Mouse (Mus musculus) Patski (cell line): Measurements from ENCODE around the gene Vmn1r85. TPM values are rescaled to one million over a fixed set of nuclear protein-coding genes. Genes with fewer than 3 reads are reported as not detected.
A peak's percentile ranks its signal among the peaks of the same experiment; 100 is the strongest.
"Not testable (repeated sequence)": the region's sequence is repeated elsewhere in the genome, so short reads cannot be mapped to it uniquely, and the experiment has no call there.

Experiments
- ATAC-seq: fragments of 100-300 bp; one replicate; pipeline ENCODE4 v1.8.0; 2021
- CTCF ChIA-PET: fragments of 350-600 bp; sonication (Branson Sonifier 250); formaldehyde crosslinking; loops from one replicate; lab custom pipeline; 2022; ENCODE audit warnings: inconsistent platforms; lab: Charles Lee
- POLR2A ChIA-PET: fragments of 350-600 bp; sonication (Branson Sonifier 250); formaldehyde crosslinking; loops from one replicate; lab custom pipeline; 2022; ENCODE audit warnings: antibody characterized with exemption, inconsistent platforms; lab: Charles Lee
- DNase-seq: peaks from one replicate; pipeline ENCODE4 v3.0.0-alpha.2; 2011; ENCODE audit warnings: low read depth, low spot score
- H3K27me3 ChIP-seq: fragments of 371-371 bp; one replicate; pipeline ENCODE4 v1.5.1; 2021
- CTCF ChIP-seq: fragments of 100-300 bp; IDR thresholded peaks from one replicate; pipeline ENCODE4 v1.5.1; 2021
- in situ Hi-C: fragments of 300-500 bp; cut with MboI; formaldehyde crosslinking; loops from 3 replicates; pipeline ENCODE4 v1.11.1; 2018; ENCODE audit warnings: low pct_unique_long_range_greater_than_20kb, mixed read lengths
- polyA plus RNA-seq: library from polyadenylated mRNA; unstranded; gene quantifications from one replicate; pipeline ENCODE4 v1.2.3, GENCODE M21; 2021

Vmn1r85 gene
- polyA plus RNA-seq = not detected

GRCm38 (mm10) chr7:13095073-13095472 lies at the start of gene Vmn1r85:
Gene Vmn1r85, minus strand, starts transcription at chr7:13095173.
- no peak for ATAC-seq
- no peak for TF ChIP-seq CTCF
- H3K27me3 ChIP-seq = peaks cover 16% of the 10 kb centered on the region
- no peak for DNase-seq
- ChIA-PET POLR2A (no interaction called here), CTCF (no interaction called here)
- in situ Hi-C loops = no loop called here

- TF ChIP-seq CTCF = no peak
- ChIA-PET CTCF (no interaction called here), POLR2A (no interaction called here)
- no peaks in the 10 kb centered on the region for H3K27me3 ChIP-seq
- no peak for DNase-seq
- in situ Hi-C loops = no loop called here
- no peak for ATAC-seq
Measured at GRCm38 (mm10) chr7:13140057-13140456, 45.1 kb upstream of the Vmn1r85 start, which contains the start of gene Vmn1r87. Gene Vmn1r87, minus strand, starts transcription at chr7:13140157.

DNA sequence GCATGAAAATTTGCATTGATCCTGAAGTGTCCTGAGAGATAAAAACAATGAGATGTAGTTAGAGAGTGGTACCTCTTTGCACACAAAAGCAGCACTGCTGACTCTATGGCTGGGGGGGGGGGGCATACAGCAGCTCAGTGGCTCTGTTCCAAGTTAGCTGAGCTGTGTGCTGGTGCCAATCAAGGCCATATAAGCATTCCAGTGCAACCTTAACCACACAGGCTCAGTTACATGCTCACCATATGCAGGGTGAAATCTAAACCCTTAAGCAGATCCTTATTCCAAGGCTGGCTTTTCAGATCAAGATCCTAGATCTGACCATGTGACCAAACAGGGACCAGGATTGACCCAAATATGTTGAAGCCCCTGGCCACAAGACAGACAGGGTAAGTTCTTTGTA lies 42.4 kb upstream of the Vmn1r85 start:
- ATAC-seq (no peak), DNase-seq (no peak)
- in situ Hi-C loops = no loop called here
- ChIA-PET POLR2A (no interaction called here), CTCF (no interaction called here)
- no peaks in the 10 kb centered on the region for H3K27me3 ChIP-seq
- no peak for TF ChIP-seq CTCF

- CTCF ChIA-PET = no interaction called here
Measured at GRCm38 (mm10) chr7:13131856-13132255, 36.9 kb upstream of the Vmn1r85 start.

GRCm38 (mm10) chr7:13123554-13124153 lies 28.7 kb upstream of the Vmn1r85 start:
- in situ Hi-C loops, POLR2A ChIA-PET, H3K27me3 ChIP-seq, CTCF ChIA-PET, DNase-seq: not testable (repeated sequence)
- peak; percentile 90 for ATAC-seq

More at GRCm38 (mm10) chr7:13131856-13132255, 36.9 kb upstream of the Vmn1r85 start:
- H3K27me3 ChIP-seq = no peaks in the 10 kb centered on the region
- TF ChIP-seq CTCF = no peak
- ATAC-seq = no peak
- in situ Hi-C loops = no loop called here
- POLR2A ChIA-PET = no interaction called here
- no peak for DNase-seq

DNA sequence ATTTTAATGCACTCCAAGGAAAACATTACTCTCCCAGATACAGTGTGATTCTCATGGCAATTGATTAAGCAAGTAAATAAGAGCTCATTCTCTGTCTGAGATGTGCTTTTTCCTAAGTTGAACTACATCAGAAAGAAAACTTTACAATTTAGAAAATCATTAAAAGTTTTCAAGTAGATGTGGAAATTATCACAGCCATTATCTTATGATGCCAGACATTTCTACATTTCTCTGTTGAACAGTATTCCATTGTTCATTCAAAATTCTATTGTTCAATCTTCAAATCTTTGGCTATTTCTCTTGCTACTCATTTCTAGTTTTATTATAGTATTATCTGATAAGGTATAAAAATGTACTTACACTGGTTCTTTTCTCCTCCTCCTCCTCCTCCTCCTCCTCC lies 24.8 kb upstream of the Vmn1r85 start, which contains the start of gene Vmn1r86:
Vmn1r86 (minus strand) TSS at position 101 of the 400 bp plus-strand sequence.
- POLR2A ChIA-PET = no interaction called here
- in situ Hi-C loops = loop anchor here (5.0 kb wide), 1 partner anchor 42 kb away; no protein-coding TSS in a partner anchor

GRCm38 (mm10) chr7:13072293-13072692 lies 22.7 kb downstream of the Vmn1r85 start:
- TF ChIP-seq CTCF = peak; percentile 52
- peaks cover 21% of the 10 kb centered on the region for H3K27me3 ChIP-seq
- DNase-seq (no peak), ATAC-seq (no peak)
- POLR2A ChIA-PET = no interaction called here
- CTCF ChIA-PET = interaction anchor here (1.1 kb wide), 1 partner anchor 8 kb away, joined by 4 read pairs; no protein-coding TSS in a partner anchor
- in situ Hi-C loops = loop anchor here (5.0 to 25.0 kb wide), 3 partner anchors 133 to 1250 kb away; no protein-coding TSS in a partner anchor

More for the DNA sequence above, 24.8 kb upstream of the Vmn1r85 start, which contains the start of gene Vmn1r86:
- TF ChIP-seq CTCF = no peak
- CTCF ChIA-PET = no interaction called here
- no peak for ATAC-seq
- no peaks in the 10 kb centered on the region for H3K27me3 ChIP-seq
- DNase-seq = no peak

DNA sequence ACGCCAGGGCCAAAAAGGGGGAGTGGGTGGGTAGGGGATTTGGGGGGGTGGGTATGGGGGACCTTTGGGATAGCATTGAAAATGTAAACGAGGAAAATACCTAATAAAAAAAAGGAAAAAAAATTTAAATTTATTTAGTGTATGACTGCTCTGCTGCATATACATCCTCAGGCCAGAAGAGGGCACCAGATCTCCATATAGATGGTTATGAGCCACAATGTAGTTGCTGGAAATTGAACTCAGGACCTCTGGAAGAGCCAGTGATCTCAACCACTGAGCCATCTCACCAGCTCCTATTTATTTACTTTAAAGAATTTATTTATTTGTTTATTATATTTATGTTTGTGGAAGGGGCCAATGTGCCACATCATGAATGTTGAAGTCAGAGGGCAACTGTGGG lies 31.6 kb downstream of the Vmn1r85 start:
- ATAC-seq, H3K27me3 ChIP-seq, POLR2A ChIA-PET, DNase-seq: not testable (repeated sequence)
- CTCF ChIA-PET = interaction anchor here (1.2 to 1.6 kb wide), 4 partner anchors 9 to 448 kb away, joined by 3 to 6 read pairs (median 4); no protein-coding TSS in a partner anchor
- in situ Hi-C loops = loop anchor here (25.0 kb wide), 1 partner anchor 449 kb away; no protein-coding TSS in a partner anchor
- TF ChIP-seq CTCF = peak; percentile 70

DNA sequence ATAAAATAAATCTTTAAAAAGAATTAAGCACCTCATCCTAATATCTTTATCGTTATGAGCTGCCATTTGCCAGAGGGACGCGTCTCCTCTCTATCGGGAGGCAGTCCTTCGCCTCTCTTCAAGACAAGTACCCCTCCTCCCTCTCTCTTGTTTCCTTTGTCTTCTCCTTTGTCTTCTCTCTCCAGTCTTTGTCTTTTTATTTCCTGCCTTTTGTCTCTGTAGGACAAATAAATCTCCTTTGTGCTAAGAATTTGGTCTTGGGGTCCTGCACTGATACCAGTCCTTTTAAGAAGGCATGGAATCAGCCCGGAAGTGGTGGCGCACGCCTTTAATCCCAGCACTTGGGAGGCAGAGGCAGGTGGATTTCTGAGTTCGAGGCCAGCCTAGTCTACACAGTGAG lies 35.4 kb downstream of the Vmn1r85 start:
- CTCF ChIA-PET = no interaction called here
- in situ Hi-C loops = loop anchor here (10.0 to 25.0 kb wide), 2 partner anchors 215 to 453 kb away; partner anchors contain the start of genes Lig1 and Zswim9

DNA sequence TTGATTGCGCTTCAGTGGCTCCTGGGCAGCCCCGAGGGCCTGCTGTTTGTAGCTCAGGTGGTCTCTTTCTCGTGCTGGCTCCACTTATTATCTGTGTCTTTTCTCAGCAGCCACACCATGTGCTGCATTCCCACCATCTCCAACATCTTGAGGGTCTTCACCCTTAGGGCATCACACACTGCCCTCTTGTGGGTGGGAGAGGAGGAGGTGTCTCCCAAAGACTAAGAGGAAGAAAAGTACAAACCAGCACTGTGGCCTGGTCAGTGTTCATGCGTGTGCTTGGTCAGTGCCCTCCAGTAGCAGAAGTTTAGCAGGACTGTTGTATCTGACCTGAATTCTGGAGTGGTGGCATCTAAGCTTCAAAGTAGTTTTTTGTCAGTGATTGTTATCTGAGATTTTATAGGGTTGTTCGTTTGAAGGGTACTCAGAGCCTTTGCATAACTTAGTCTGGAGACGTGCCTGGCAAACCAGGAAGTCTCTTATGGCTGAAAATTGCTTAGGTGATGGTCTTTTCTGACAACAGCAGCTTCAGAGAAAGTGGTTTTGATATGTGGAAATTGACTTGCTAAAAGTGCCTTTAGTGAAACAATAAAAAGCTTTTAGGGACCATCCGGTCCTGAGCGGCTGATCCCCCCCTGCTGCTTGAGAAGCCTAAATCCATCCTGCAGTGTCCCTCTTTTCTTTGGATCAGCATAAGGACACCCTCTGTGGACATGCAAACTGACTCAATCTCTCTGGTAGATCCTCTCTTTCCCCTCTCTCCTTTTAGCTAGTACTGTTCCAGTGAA lies 37.9 kb downstream of the Vmn1r85 start:
- TF ChIP-seq CTCF = no peak
- DNase-seq (no peak), ATAC-seq (no peak)
- ChIA-PET POLR2A (no interaction called here), CTCF (no interaction called here)
- in situ Hi-C loops = loop anchor here (10.0 to 25.0 kb wide), 2 partner anchors 218 to 455 kb away; partner anchors contain the start of genes Lig1 and Zswim9
- H3K27me3 ChIP-seq = no peaks in the 10 kb centered on the region

More for the DNA sequence above, 35.4 kb downstream of the Vmn1r85 start:
- H3K27me3 ChIP-seq = no peaks in the 10 kb centered on the region
- ATAC-seq = no peak
- POLR2A ChIA-PET = no interaction called here
- no peak for TF ChIP-seq CTCF
- DNase-seq = no peak
